Mouse (Mus musculus): ENCODE measurements around the gene Zranb2. TPM values are rescaled to one million over a fixed set of nuclear protein-coding genes. Genes with fewer than 3 reads are reported as not detected.

Gene Zranb2
- polyA plus RNA-seq, 1 experiment from 2014 or later: 67.3 TPM

GRCm38 (mm10) chr3:157580299-157580698 is 46.3 kb downstream of the Zranb2 start:
- Histone ChIP-seq H3K4me2 (no peak overlapping the region), H3K27me3 (no peaks in the 10 kb centered on the region), H3K27ac (no peak overlapping the region), H3K9ac (no peak overlapping the region), H3K4me3 (no peak overlapping the region), H3K36me3 (no peaks in the 10 kb centered on the region), H3K9me3 (replicated peaks) (no peaks in the 10 kb centered on the region), H3K4me1 (replicated peaks) (peaks cover 18% of the 10 kb centered on the region)
- WGBS: 40% methylated on average over 4 of the region's 4 CpGs
- no peak for ATAC-seq (replicated peaks; ENCODE audit: insufficient number of reproducible peaks, insufficient read depth, low FRiP score, low read depth)

DNA sequence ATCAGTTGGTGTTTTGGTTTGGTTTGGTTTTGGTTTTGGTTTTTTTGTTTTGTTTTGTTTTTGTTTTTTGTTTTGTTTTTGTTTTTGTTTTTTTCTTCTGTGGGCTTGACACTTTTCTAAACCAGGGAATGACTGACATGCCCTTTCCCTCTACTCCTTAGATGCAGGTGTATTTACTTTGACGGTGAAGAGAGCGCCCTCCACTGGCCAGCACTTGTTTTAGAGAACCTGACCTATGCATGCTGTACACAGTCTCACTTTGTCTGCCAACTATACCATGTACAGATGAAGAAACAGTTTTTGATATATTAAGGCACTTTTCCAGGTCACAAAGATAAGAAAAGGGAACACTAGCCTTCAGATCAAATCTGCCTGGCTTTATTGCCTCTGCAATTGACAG is 47.8 kb downstream of the Zranb2 start:
- ATAC-seq (replicated peaks; ENCODE audit: insufficient number of reproducible peaks, insufficient read depth, low FRiP score, low read depth): no peak
- WGBS: 18% methylated on average over 2 of the region's 2 CpGs
- Histone ChIP-seq H3K27ac (no peak overlapping the region), H3K4me1 (replicated peaks) (peaks cover 16% of the 10 kb centered on the region), H3K36me3 (no peaks in the 10 kb centered on the region), H3K9me3 (replicated peaks) (no peaks in the 10 kb centered on the region), H3K4me3 (no peak overlapping the region), H3K4me2 (no peak overlapping the region), H3K9ac (no peak overlapping the region), H3K27me3 (no peaks in the 10 kb centered on the region)

GRCm38 (mm10) chr3:157582626-157583405 is 48.9 kb downstream of the Zranb2 start:
- ATAC-seq (replicated peaks; ENCODE audit: insufficient number of reproducible peaks, insufficient read depth, low FRiP score, low read depth): no peak
- no peaks in the 10 kb centered on the region for H3K9me3 ChIP-seq (replicated peaks)
- WGBS: 55% methylated on average over 5 of the region's 5 CpGs

GRCm38 (mm10) chr3:157597837-157598379 is 63.9 kb downstream of the Zranb2 start:
- Histone ChIP-seq H3K9ac (no peak overlapping the region), H3K4me2 (no peak overlapping the region), H3K4me3 (no peak overlapping the region), H3K36me3 (no peaks in the 10 kb centered on the region), H3K9me3 (replicated peaks) (no peaks in the 10 kb centered on the region), H3K27me3 (no peaks in the 10 kb centered on the region), H3K27ac (no peak overlapping the region), H3K4me1 (replicated peaks) (no peaks in the 10 kb centered on the region)
- ATAC-seq (replicated peaks; ENCODE audit: insufficient number of reproducible peaks, insufficient read depth, low FRiP score, low read depth): no peak
- WGBS: 66% methylated on average over 7 of the region's 7 CpGs

More at GRCm38 (mm10) chr3:157582626-157583405, 48.9 kb downstream of the Zranb2 start:
- Histone ChIP-seq H3K4me1 (replicated peaks) (peaks cover 16% of the 10 kb centered on the region), H3K4me3 (no peak overlapping the region), H3K4me2 (no peak overlapping the region), H3K27ac (no peak overlapping the region), H3K9ac (no peak overlapping the region), H3K27me3 (no peaks in the 10 kb centered on the region), H3K36me3 (no peaks in the 10 kb centered on the region)

MicroRNAs encoded within 50 kb of the gene (microRNA counts, 519-probe panel; counts per million panel counts)
- microRNA mmu-miR-186: 2,603 counts per million, percentile 58 among the panel's probes with 10 or more counts

Small RNAs within 50 kb of the gene (microRNA-seq; reads per million reads assigned to microRNA genes)
- gene Mir186: 329 reads per million, percentile 67 among the genes with 10 or more reads in this experiment

Other genes with a start within 250 kb of the Zranb2 start
- 3.4 and 5.2 TPM in 2 replicates for gene Ptger3, start 32.7 kb downstream of the Zranb2 start, polyA plus RNA-seq (2015; fragmentation: Nextera tagmentation; extraction: Ambion mirVana)